Mouse (Mus musculus) CH12.LX (cell line): ENCODE results near the gene Col16a1. TPM values are rescaled to one million over a fixed set of nuclear protein-coding genes. Genes with fewer than 3 reads are reported as not detected.

Experiments
- DNase-seq: peaks from one replicate; pipeline ENCODE4 v3.0.0-alpha.2; 2013; ENCODE audit errors: extremely low read depth
- H3K27ac ChIP-seq: 2 replicates; pipeline ENCODE4 v1.5.1; 2012; ENCODE audit warnings: low read depth, mild to moderate bottlenecking, control low read depth, moderate library complexity; ENCODE audit not compliant: insufficient read depth
- H3K27me3 ChIP-seq: replicated peaks from 2 replicates; pipeline ENCODE3; 2012; ENCODE audit warnings: inconsistent platforms
- H3K36me3 ChIP-seq, 2 experiments: replicated peaks in 1 of 2; 2 replicates each; pipeline versions ENCODE3 to v1.6.1; 2012; ENCODE audit warnings: inconsistent platforms in 1 of 2, low read length in 1 of 2, mild to moderate bottlenecking in 1 of 2, mixed read lengths in 1 of 2, moderate library complexity in 1 of 2; ENCODE audit not compliant: control insufficient read depth in 1 of 2, insufficient read depth in 1 of 2
- H3K4me1 ChIP-seq, 2 experiments: 2 replicates each; pipeline ENCODE4 v1.6.1; 2012; ENCODE audit warnings: inconsistent platforms in 1 of 2, moderate library complexity in 1 of 2; ENCODE audit not compliant: insufficient read depth in 2 of 2, control insufficient read depth in 1 of 2
- H3K4me2 ChIP-seq: 2 replicates; pipeline ENCODE4 v1.6.1; 2012; ENCODE audit warnings: low read depth, mild to moderate bottlenecking, control low read depth; ENCODE audit not compliant: poor library complexity, insufficient read depth, severe bottlenecking
- H3K4me3 ChIP-seq, 3 experiments: fragments of 150-350 bp in 1 of 3; sonication (generic) in 1 of 3; replicated peaks in 1 of 3; 2 replicates each; pipeline versions ENCODE3 to v1.5.1; 2011 to 2012; ENCODE audit warnings: low read depth in 2 of 3, low read length in 2 of 3, mild to moderate bottlenecking in 2 of 3, moderate library complexity in 2 of 3, control low read depth in 1 of 3, improper control_type of control experiment in 1 of 3, inconsistent platforms in 1 of 3, mixed read lengths in 1 of 3; ENCODE audit not compliant: poor library complexity in 1 of 3
- H3K79me2 ChIP-seq: replicated peaks from 2 replicates; pipeline ENCODE4 v1.6.1; 2012; ENCODE audit warnings: mild to moderate bottlenecking, moderate library complexity; ENCODE audit not compliant: control insufficient read depth, poor library complexity, insufficient read depth, severe bottlenecking; ENCODE audit errors: extremely low read depth
- H3K9ac ChIP-seq: 2 replicates; pipeline ENCODE4 v1.6.1; 2012; ENCODE audit warnings: low read depth, mild to moderate bottlenecking, control low read depth, moderate library complexity; ENCODE audit not compliant: insufficient read depth
- H3K9me3 ChIP-seq: replicated peaks from 2 replicates; pipeline ENCODE3; 2012; ENCODE audit warnings: low read length, inconsistent platforms, mixed read lengths
- E2F4 ChIP-seq: IDR thresholded peaks from 2 replicates; pipeline ENCODE4 v1.6.1; 2011; ENCODE audit warnings: low read depth, low read length, improper control_type of control experiment; ENCODE audit not compliant: insufficient replicate concordance
- IRF4 ChIP-seq: IDR thresholded peaks from 2 replicates; pipeline ENCODE4 v1.6.1; 2014; ENCODE audit warnings: low read depth, mild to moderate bottlenecking, inconsistent platforms, low read length, improper control_type of control experiment
- JUND ChIP-seq: conservative IDR thresholded peaks from 2 replicates; pipeline ENCODE4 v1.6.1; 2011; ENCODE audit warnings: low read depth, low read length, improper control_type of control experiment
- MAFK ChIP-seq: IDR thresholded peaks from 2 replicates; pipeline ENCODE4 v1.6.1; 2011; ENCODE audit warnings: low read length, improper control_type of control experiment; ENCODE audit not compliant: insufficient replicate concordance
- MAZ ChIP-seq: IDR thresholded peaks from 2 replicates; pipeline ENCODE4 v1.6.1; 2012; ENCODE audit warnings: low read depth, mild to moderate bottlenecking, inconsistent platforms, low read length, improper control_type of control experiment, moderate library complexity
- MXI1 ChIP-seq: IDR thresholded peaks from 2 replicates; pipeline ENCODE4 v1.6.1; 2011; ENCODE audit warnings: mild to moderate bottlenecking, low read depth, low read length, improper control_type of control experiment
- NRF1 ChIP-seq: IDR thresholded peaks from 2 replicates; pipeline ENCODE4 v1.6.1; 2014; ENCODE audit warnings: low read depth, mild to moderate bottlenecking, inconsistent platforms, low read length, improper control_type of control experiment, moderate library complexity
- POLR2A ChIP-seq: IDR thresholded peaks from 2 replicates; pipeline ENCODE4 v1.6.1; 2011; ENCODE audit warnings: low read depth, mild to moderate bottlenecking, improper control_type of control experiment, low read length
- RCOR1 ChIP-seq: conservative IDR thresholded peaks from 2 replicates; pipeline ENCODE4 v1.6.1; 2012; ENCODE audit warnings: low read depth, mild to moderate bottlenecking, inconsistent platforms, low read length, improper control_type of control experiment
- ZKSCAN1 ChIP-seq: IDR thresholded peaks from 2 replicates; pipeline ENCODE4 v1.6.1; 2012; ENCODE audit warnings: low read depth, inconsistent platforms, low read length, improper control_type of control experiment, borderline replicate concordance
- dilution Hi-C: fragments of 300-500 bp; cut with MboI; formaldehyde crosslinking; loops from 2 replicates; pipeline ENCODE4 v1.14.3; 2020; ENCODE audit warnings: low sequenced_read_pairs; ENCODE audit not compliant: extremely low pct_unique_long_range_greater_than_20kb, extremely low pct_ligation_motif_present
- in situ Hi-C: fragments of 300-500 bp; cut with MboI; formaldehyde crosslinking; loops from 3 replicates; pipeline ENCODE4 v1.14.3; 2019; ENCODE audit warnings: low sequenced_read_pairs, low pct_ligation_motif_present, low pct_unique_long_range_greater_than_20kb, mixed read lengths
- polyA plus RNA-seq: library from polyadenylated mRNA; unstranded; fragments of >175 nt; gene quantifications from 2 replicates; pipeline ENCODE4 v1.2.1, GENCODE M21; 2012; ENCODE audit warnings: low read depth; ENCODE audit not compliant: insufficient read length
- total RNA-seq, 2 experiments: library from RNA; depleted of rRNA; stranded (reverse); fragments of 300-350 nt in 1 of 2; fragments of >200 nt in 1 of 2; gene quantifications; 2 replicates each; pipeline ENCODE4 v1.2.3; 2012 to 2014

Col16a1 gene
- total and polyA plus RNA-seq, 3 experiments = not detected

DNA sequence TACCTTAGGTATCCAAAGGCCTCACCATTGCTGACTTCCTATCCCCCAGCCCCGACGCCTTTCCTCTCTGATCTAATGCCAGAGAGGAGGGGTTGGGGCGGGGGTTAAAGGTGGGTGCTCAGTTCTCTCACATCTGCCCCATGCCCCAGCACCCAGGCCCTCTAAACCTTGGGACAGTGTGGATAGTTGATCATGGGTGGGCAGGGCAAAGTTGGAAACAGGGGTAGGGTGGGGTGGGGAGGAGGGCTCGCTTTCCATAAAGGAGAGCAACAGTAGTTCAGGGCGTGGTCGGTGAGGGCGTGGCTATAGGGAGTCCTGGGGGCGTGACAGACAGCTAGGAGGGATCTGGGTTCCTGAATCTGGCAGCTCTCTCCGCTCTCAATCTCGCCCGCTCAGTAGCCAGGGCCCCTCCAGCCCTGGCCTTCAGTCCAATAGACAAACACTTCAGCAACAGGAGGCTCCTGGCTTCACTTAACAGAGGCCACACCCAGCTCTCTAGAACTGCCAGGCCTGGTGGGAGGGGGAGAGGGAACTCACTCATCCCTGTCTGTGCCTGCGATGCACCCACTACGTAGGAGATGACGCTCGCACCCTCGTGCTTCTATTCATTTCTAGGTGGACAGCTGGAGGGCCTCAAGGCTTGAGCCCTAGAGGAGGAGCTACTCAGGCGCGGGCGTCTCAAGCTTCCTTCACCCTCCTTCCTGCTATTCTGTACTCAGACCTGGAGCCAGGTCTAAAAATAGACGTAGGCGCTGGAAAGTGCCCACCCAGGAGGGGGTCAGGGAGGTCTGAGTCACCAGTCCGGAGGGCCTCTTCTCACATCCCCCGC lies 10.9 kb upstream of the Col16a1 start:
- no peak for DNase-seq
- H3K27me3 ChIP-seq = peaks cover 89% of the 10 kb centered on the region
- in situ Hi-C loops = no loop called here
- no peak overlapping the region for H3K4me3 ChIP-seq
- H3K9me3 ChIP-seq = peaks cover 2% of the 10 kb centered on the region
- no peak overlapping the region for H3K9ac ChIP-seq
- peaks cover 9 to 10% of the 10 kb centered on the region in 2 experiments; a peak in 2 of 4 replicates for H3K4me1 ChIP-seq
- dilution Hi-C loops = no loop called here
- H3K36me3 ChIP-seq = no peaks in the 10 kb centered on the region
- H3K27ac ChIP-seq = no peak overlapping the region
- peak overlapping the region; percentile 18 for H3K4me2 ChIP-seq
- TF ChIP-seq IRF4 = no peak
- no peak for TF ChIP-seq RCOR1
- TF ChIP-seq NRF1 = no peak
- TF ChIP-seq, all 38 proteins: peak for 0
- no peaks in the 10 kb centered on the region for H3K79me2 ChIP-seq

DNA sequence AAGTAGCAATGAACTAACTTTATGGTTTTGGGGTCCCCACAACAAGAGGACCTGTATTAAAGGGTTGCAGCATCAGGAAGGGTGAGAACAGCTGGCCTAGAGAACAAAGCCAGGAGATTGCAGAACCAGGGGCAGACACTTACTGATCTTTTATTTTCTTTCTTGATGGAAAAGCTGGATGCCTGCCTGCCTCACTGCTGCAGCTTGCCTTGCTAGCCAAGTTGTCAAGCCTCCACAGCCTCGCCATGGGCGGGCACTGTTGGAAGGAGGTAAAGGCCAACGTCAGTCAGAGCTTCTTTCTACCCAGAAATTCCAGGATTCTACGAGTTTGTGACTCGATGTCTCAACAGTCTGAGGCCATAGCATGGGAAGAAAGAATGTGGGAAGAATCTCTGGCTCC lies 8.3 kb upstream of the Col16a1 start:
- no peaks in the 10 kb centered on the region for H3K9me3 ChIP-seq
- TF ChIP-seq MXI1 (no peak), POLR2A (no peak), MAZ (no peak)
- DNase-seq = no peak

DNA sequence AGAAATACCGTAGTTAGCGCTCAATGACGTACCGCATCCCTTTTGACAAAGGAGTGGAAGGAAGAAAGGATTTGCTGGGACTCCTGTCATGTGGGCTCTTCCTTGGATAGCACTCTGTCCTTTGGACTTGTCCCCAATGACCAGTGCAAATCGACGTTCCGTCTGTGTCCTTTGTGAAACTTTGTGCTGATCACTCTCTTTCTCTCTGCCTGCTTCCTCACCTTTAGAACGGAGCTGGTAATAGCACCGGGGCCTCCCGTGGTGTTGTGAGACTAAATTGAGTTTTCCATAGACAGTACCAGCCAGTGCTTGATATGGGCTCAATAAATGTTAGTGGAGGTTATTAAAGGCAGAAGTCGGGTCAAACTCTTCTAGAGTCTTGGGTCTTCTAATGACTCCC lies 6.6 kb upstream of the Col16a1 start:
- Histone ChIP-seq H3K36me3 (no peaks in the 10 kb centered on the region), H3K4me3 (no peak overlapping the region), H3K9ac (no peak overlapping the region), H3K27me3 (peaks cover 76% of the 10 kb centered on the region), H3K9me3 (no peaks in the 10 kb centered on the region), H3K79me2 (no peaks in the 10 kb centered on the region), H3K4me2 (no peak overlapping the region), H3K27ac (no peak overlapping the region), H3K4me1 (peaks cover 11 to 27% of the 10 kb centered on the region in 2 experiments)
- no peak for DNase-seq
- in situ Hi-C loops = no loop called here
- TF ChIP-seq IRF4 = no peak
- no peak for TF ChIP-seq E2F4
- TF ChIP-seq RCOR1 = no peak
- TF ChIP-seq JUND = no peak
- TF ChIP-seq ZKSCAN1 = no peak
- TF ChIP-seq MAFK = no peak
- dilution Hi-C loops = no loop called here

More for the DNA sequence above, 8.3 kb upstream of the Col16a1 start:
- Histone ChIP-seq H3K4me1 (peaks cover under 1 to 11% of the 10 kb centered on the region in 2 experiments; a peak in 2 of 4 replicates), H3K79me2 (no peaks in the 10 kb centered on the region), H3K4me3 (no peak overlapping the region), H3K27ac (no peak overlapping the region), H3K27me3 (peaks cover 85% of the 10 kb centered on the region), H3K4me2 (no peak overlapping the region), H3K9ac (no peak overlapping the region), H3K36me3 (no peaks in the 10 kb centered on the region)
- dilution Hi-C loops (no loop called here), in situ Hi-C loops (no loop called here)
